Mouse (Mus musculus) embryo, embryonic 10.5 days (tissue): ENCODE measurements at regions not wholly inside any gene's neighbourhood (a gene's known extent, or its start where the extent isn't known, plus 50 kb on each side); places are given as distances from the start of the nearest gene placed in this dataset.

Experiments
- DNase-seq: peaks from one replicate; pipeline ENCODE4 v3.0.0-alpha.2; 2015; ENCODE audit warnings: low spot score

- no peak for DNase-seq
Observed at GRCm38 (mm10) chr17:67503125-67503878, 129.2 kb downstream of the Lrrc30 start.

- DNase-seq = no peak
Observed at GRCm38 (mm10) chr17:67502628-67503027, 129.9 kb downstream of the Lrrc30 start.

- peak; percentile 19 for DNase-seq
Observed at GRCm38 (mm10) chr17:67499783-67500641, 132.5 kb downstream of the Lrrc30 start.

- no peak for DNase-seq
Observed at GRCm38 (mm10) chr17:67497380-67497779, 135.1 kb downstream of the Lrrc30 start.

GRCm38 (mm10) chr17:67480463-67480862, 126.2 kb upstream of the Ptprm start:
- peak; percentile 13 for DNase-seq

GRCm38 (mm10) chr17:67473137-67473536, 118.9 kb upstream of the Ptprm start:
- peak; percentile 87 for DNase-seq

- no peak for DNase-seq
Observed at GRCm38 (mm10) chr17:67458851-67459421, 104.7 kb upstream of the Ptprm start.

GRCm38 (mm10) chr17:67451966-67452365, 97.7 kb upstream of the Ptprm start:
- DNase-seq = no peak

GRCm38 (mm10) chr17:67451081-67451480, 96.8 kb upstream of the Ptprm start:
- DNase-seq = no peak

GRCm38 (mm10) chr17:67450021-67450420, 95.8 kb upstream of the Ptprm start:
- DNase-seq = no peak

GRCm38 (mm10) chr17:67445986-67446385, 91.7 kb upstream of the Ptprm start:
- no peak for DNase-seq

GRCm38 (mm10) chr17:67440961-67441360, 86.7 kb upstream of the Ptprm start:
- DNase-seq = no peak

- no peak for DNase-seq
Observed at GRCm38 (mm10) chr17:67419956-67420711, 65.9 kb upstream of the Ptprm start.

GRCm38 (mm10) chr17:67412546-67413250, 58.4 kb upstream of the Ptprm start:
- DNase-seq = no peak

GRCm38 (mm10) chr17:67409911-67410310, 55.7 kb upstream of the Ptprm start:
- DNase-seq = no peak

- no peak for DNase-seq
Observed at GRCm38 (mm10) chr17:67405934-67406333, 51.7 kb upstream of the Ptprm start.
